Mouse (Mus musculus): Measurements from ENCODE around the gene Pik3r5.

DNA sequence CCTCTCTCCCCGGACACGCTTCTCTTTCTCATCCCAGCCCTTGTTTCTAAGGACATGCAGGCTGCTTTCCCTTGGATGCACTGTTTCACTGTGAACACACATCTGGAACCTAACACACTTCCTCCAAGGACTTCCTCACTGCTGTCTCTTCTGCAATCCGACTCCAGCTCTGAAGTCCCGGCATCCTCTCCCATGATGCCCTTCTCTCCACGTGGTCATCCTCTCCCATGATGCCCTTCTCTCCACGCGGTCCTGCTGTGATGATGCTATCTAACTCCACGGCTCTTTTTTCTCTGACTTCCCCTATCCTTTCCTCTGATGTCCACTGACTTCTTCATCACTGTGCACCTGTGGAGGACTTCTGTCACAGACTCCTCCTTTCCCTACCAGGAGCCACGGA lies 8.2 kb downstream of the Pik3r5 start:
- TF ChIP-seq CTCF (IDR thresholded peaks at IDR 0.05; ENCODE audit: low read depth, low read length), result no peak
- no peak for TF ChIP-seq TAL1 (conservative IDR thresholded peaks at IDR 0.05; ENCODE audit: low read depth, low read length)

Measured in G1E (cell line).